Mouse (Mus musculus) C2C12 (cell line): ENCODE measurements around the gene Ggta1.

ENCODE experiments used
- CTCF ChIP-seq: IDR thresholded peaks from one replicate; pipeline ENCODE4 v1.5.1; 2011; ENCODE audit not compliant: control insufficient read depth, insufficient read depth, insufficient read length
- USF1 ChIP-seq: IDR thresholded peaks from one replicate; pipeline ENCODE4 v1.6.1; 2011; ENCODE audit warnings: low read depth, mild to moderate bottlenecking, control low read depth, moderate library complexity

GRCm38 (mm10) chr2:35446300-35446699 lies 16.7 kb downstream of the Ggta1 start:
- TF ChIP-seq CTCF (no peak), USF1 (no peak)
